Mouse (Mus musculus): ENCODE results near the gene Olfr651. TPM values are rescaled to one million over a fixed set of nuclear protein-coding genes. Genes with fewer than 3 reads are reported as not detected.

Olfr651 gene
- polyA plus RNA-seq, 1 experiment from 2014 or later, result not detected

Other genes starting within 250 kb of the Olfr651 start
- gene Trim12a, start 234.7 kb upstream of the Olfr651 start, polyA plus RNA-seq (2016; fragmentation: Nextera tagmentation; extraction: Ambion mirVana), result 1.2 and 1.8 TPM in 2 replicates
- gene Trim34b, start 220.7 kb upstream of the Olfr651 start, polyA plus RNA-seq (2016; fragmentation: Nextera tagmentation; extraction: Ambion mirVana), result not detected in 2 replicates
- 0.41 and 0.46 TPM in 2 replicates for gene Trim12c, start 196.8 kb upstream of the Olfr651 start, polyA plus RNA-seq (2016; fragmentation: Nextera tagmentation; extraction: Ambion mirVana)
- 0.25 TPM in 1 of 2 replicates, not detected in the other for gene Trim30b, start 180.2 kb upstream of the Olfr651 start, polyA plus RNA-seq (2016; fragmentation: Nextera tagmentation; extraction: Ambion mirVana)
- gene Trim30c, start 149.3 kb upstream of the Olfr651 start, polyA plus RNA-seq (2016; fragmentation: Nextera tagmentation; extraction: Ambion mirVana), result not detected in 2 replicates
- gene Trim30a, start 84.9 kb upstream of the Olfr651 start, polyA plus RNA-seq (2016; fragmentation: Nextera tagmentation; extraction: Ambion mirVana), result 0.30 and 0.51 TPM in 2 replicates
- gene Trim30d, start 42.3 kb upstream of the Olfr651 start, polyA plus RNA-seq (2016; fragmentation: Nextera tagmentation; extraction: Ambion mirVana), result 0.12 and 0.35 TPM in 2 replicates
- gene Olfr652, start 10.8 kb downstream of the Olfr651 start, polyA plus RNA-seq (2016; fragmentation: Nextera tagmentation; extraction: Ambion mirVana), result not detected in 2 replicates
- not detected in 2 replicates for gene Olfr653, start 27.2 kb downstream of the Olfr651 start, polyA plus RNA-seq (2016; fragmentation: Nextera tagmentation; extraction: Ambion mirVana)
- gene Olfr654, start 36.9 kb downstream of the Olfr651 start, polyA plus RNA-seq (2016; fragmentation: Nextera tagmentation; extraction: Ambion mirVana), result not detected in 2 replicates
- 0.10 TPM in 1 of 2 replicates, not detected in the other for gene Olfr655, start 51.6 kb downstream of the Olfr651 start, polyA plus RNA-seq (2016; fragmentation: Nextera tagmentation; extraction: Ambion mirVana)
- gene Olfr656, start 63.8 kb downstream of the Olfr651 start, polyA plus RNA-seq (2016; fragmentation: Nextera tagmentation; extraction: Ambion mirVana), result not detected in 2 replicates
- not detected in 2 replicates for gene Olfr657, start 74.7 kb downstream of the Olfr651 start, polyA plus RNA-seq (2016; fragmentation: Nextera tagmentation; extraction: Ambion mirVana)
- not detected in 2 replicates for gene Olfr658, start 97.2 kb downstream of the Olfr651 start, polyA plus RNA-seq (2016; fragmentation: Nextera tagmentation; extraction: Ambion mirVana)
- not detected in 2 replicates for gene Olfr659, start 116.6 kb downstream of the Olfr651 start, polyA plus RNA-seq (2016; fragmentation: Nextera tagmentation; extraction: Ambion mirVana)
- not detected in 2 replicates for gene Olfr661, start 136.4 kb downstream of the Olfr651 start, polyA plus RNA-seq (2016; fragmentation: Nextera tagmentation; extraction: Ambion mirVana)
- not detected in 2 replicates for gene Usp17le, start 227.3 kb downstream of the Olfr651 start, polyA plus RNA-seq (2016; fragmentation: Nextera tagmentation; extraction: Ambion mirVana)